Mouse (Mus musculus) regulatory T cell (primary cell): ENCODE measurements at regions not wholly inside any gene's neighbourhood (a gene's known extent, or its start where the extent isn't known, plus 50 kb on each side); places are given as distances from the start of the nearest gene placed in this dataset.

Experiments used
- in situ Hi-C: fragments of 300-600 bp; cut with MboI, MseI; formaldehyde crosslinking; loops from one replicate; pipeline ENCODE4 v1.15.1; 2025; ENCODE audit warnings: high pct_unique_total_duplicates

DNA sequence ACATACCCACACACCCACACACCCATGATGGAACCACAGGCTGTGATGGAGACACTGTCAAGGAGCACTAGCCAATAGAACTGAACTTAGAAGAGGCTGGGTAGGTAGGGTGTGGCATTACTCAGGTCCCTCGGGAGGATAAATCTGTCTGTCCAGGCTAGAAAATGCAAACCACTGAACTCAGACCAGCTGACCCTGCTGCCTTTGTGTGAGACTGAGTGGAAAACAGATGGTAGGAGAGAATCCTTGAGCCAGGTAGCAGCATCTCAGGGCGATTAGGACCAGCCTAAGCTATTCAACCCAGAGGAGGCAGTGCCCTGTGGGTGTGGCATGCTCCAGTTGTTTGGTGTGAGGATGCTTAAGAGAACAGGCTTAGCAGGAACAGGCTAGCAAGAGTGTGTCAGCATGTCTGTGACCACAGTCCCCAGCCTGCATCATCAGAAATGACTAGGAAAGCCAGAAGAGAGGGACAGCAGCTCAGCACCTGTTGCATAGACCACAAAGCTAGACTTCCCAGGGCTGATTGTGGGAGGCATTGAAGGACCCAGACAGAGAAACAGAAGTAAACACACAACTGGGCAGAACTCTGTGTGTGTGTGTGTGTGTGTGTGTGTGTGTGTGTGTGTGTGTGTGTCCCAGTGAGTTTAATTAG lies 103.2 kb upstream of the Sesn3 start:
- in situ Hi-C loops = no loop called here

DNA sequence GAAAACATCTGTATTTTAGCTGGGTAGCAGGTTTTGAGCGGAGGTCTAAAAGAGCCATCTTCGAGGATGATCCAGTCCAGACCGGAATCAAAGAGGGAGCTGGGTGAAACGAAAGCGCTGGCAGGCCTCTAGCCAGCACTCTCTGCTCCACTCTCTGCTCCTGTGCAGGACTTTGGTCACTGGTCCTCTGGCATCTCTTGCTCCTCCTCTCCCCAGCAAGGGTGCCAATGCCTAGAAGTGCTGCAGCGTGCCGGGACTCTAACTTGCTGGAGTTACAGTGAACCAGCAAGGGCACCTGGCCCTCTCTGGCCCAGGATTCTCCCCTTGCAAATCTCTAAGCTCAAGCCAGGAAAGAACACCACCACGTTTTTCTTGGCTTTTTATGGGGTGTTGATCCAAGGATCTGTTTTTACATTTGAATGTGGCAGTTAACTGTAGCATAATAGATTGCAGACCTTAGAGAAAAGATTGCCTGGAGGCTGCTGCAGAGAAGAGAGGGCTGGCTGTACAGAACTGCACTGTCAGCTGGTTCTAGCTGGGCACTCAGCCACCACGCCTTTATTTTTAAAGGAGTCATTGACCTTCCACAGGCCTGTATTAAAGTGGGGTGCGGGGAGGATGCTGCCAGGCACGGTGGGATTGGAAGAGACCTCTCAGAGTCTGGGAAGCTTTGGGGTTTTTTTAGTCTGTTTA lies 101.1 kb upstream of the Sesn3 start:
- in situ Hi-C loops = no loop called here

DNA sequence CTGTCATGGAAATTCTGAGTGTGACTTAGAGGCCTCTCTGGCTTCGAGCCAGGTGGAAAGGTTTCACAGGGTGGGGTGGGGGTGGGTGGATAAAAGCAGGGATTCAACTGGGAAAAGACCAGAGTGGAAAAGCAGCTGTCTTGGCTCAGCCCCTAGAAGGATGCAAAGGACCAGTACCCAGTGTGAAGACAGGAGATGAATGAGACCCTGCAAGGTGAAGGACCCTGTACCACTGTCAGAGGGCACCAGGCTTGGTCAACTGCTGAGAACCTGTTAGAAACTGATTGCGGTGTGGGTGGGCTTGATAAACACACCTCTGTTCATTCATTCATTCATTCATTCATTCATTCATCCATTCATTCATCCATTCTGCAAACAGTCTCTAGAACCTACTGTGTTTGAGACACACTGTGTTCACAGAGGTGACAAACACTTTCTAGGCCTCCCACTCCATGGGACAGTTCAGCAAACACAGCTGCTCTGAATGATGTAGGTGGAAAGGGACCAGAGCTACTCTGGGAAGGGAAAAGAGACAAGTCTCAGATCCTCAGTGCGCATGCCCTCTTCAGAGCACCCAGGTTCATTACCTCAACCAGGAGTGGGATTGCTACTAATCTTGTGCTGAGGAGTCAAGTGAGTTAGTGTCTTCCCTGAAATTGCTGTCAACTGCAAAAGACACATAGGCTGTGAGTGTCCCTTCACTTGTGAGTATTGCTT lies 100.4 kb upstream of the Sesn3 start:
- in situ Hi-C loops = no loop called here

DNA sequence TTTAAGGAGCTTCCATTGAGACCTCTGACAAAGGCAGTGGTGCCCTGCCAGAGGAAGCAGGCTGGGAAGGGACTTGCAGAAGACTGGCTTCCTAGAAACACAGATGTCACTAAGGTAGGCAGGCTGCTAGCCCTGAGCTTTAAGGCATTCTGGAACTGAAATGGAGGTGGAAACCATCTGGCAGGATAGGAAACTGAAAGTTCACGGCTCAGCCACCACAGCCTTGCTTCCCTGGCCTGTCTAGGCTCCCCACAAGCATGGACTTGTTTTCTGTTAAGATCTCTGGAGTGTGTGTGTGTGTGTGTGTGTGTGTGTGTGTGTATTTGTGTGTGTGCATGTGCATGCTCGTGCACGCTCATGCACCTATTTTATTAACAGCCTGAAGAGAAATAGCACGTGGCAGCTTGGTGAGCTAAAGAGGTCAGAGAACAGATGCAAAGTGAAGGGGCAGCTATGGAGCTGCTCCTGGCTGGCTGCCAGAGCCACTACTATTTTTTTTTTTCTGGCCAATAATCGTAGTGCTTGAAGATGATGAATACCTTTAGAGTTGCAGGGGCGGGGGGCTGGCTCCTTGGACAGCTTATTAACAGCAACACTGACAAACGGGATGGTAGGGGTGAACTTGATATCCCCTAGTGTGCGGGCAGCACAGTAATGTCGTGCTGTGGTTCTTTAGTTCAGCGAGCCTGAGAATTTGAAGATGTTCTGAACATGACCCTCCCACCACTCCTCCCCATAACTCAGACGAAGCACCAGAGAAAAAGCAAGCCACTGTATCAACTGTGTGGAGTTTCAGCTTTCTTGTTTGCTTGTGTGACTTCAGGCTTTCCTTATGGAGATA lies 99.6 kb upstream of the Sesn3 start:
- in situ Hi-C loops = no loop called here

DNA sequence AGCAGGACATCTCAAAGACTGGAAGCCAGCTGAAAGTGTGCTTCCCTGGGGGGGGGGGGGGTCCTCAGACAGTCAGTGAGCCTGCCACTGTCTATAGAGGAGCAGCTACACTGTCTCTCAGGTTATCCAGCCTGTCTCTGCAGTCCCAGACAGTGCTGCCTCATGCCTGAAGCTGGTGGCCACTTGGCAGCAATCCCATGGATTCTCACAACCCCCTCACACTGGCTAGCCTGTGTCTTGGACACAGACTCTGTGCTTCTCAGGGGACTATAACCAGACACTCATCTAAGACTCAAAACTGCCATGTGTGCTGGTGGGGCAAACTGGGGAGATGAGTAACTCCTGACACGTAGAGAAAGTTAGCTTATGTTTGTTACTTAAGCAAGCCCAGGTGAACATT lies 95.1 kb upstream of the Sesn3 start:
- in situ Hi-C loops = no loop called here

DNA sequence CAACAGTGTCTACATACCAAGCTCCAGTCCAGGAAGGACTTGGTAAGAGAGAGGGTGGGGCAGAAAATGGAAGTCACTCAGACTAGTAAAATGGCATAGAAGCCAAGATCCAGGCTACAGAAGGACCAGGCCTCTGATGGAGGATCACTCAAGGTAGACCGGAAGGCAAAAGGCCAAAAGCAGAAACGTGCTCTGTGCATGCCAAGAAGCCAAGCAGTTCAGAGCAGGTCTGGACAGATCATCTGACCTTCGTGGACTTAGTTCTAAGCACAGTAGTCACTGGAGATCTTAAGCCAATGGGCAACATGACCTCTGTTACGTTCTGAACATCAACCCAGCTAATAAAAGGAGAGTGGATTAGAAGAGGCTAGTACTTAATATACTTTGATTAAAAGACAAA lies 90.6 kb upstream of the Sesn3 start:
- in situ Hi-C loops = no loop called here

DNA sequence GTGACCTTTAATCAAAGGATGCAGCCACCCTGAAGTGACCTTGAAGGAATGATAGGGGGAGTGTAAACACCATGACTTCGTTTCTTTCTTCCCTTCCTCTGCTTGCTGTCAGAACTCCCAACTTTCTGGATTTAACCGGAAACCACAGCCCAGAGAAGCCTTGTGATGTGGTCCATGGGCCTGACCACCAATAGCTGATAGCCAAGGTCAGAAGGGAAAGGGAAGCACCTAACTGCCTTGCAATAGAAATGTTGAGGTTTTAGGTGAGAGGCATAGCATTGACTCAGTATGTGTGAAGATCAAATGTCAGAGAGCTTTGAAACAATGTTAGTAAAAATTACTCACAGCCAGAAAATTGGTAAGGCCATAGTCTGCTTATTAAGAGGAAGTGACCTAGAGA lies 89.2 kb upstream of the Sesn3 start:
- in situ Hi-C loops = loop anchor here (5.0 kb wide), 1 partner anchor 43 kb away; no protein-coding TSS in a partner anchor

DNA sequence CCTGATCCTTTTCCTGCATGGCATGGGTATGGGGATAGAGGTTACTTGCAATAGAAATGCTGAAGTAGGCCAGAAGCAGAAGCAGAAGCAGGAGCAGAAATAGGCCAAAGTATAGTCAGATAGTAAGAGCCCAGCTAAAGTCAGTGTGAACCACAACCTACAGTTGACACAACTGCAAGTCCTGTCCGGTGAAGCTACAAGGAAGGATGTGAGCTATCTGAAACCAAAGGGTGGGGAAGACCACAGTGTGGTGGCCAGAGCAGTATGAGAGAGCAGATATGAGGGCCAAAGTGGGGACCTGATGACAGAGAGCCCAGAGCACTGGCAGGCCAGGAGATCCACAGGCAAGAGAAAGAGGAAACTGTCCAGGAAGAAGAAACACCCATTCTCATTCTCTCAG lies 87.1 kb upstream of the Sesn3 start:
- in situ Hi-C loops = loop anchor here (5.0 kb wide), 1 partner anchor 45 kb away; no protein-coding TSS in a partner anchor

DNA sequence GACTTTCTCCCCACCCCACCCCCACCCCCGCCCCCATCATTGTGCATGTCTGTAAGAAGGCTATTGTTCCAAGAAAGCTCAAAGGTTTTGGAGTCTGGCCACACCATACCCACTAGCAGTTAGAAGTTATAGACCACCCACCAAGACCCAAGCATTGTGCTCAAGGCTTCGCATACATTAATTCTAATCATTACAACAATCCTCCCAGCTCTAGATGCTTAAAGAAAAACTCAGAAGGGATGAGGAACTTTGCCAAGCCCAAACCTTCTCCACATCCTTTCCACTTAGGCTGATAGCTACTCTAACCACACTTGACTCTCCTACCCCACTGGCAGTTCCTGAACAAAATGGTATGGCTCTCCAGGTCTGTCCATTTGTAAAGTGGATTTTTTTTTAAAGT lies 86.4 kb upstream of the Sesn3 start:
- in situ Hi-C loops = loop anchor here (5.0 kb wide), 1 partner anchor 46 kb away; no protein-coding TSS in a partner anchor

DNA sequence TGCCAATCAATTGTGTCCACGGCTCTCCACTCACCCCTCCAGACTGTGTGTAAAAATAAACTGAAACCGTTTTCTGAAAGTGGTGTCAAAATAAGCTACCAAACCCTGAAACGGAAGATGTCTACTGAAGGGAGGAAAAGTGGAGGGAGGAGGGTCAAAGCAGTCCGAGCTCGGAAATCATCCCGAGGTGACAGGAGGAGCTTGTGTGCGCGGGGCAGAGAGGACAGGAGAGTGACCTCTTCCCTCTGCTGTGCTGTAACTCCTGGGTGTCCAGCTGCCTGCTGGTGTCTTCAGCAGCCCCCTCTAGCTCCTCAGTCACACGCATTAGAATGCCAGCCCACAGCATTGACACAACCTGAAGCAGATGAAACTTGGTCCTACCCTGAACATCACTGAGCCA lies 84.2 kb upstream of the Sesn3 start:
- in situ Hi-C loops = no loop called here

DNA sequence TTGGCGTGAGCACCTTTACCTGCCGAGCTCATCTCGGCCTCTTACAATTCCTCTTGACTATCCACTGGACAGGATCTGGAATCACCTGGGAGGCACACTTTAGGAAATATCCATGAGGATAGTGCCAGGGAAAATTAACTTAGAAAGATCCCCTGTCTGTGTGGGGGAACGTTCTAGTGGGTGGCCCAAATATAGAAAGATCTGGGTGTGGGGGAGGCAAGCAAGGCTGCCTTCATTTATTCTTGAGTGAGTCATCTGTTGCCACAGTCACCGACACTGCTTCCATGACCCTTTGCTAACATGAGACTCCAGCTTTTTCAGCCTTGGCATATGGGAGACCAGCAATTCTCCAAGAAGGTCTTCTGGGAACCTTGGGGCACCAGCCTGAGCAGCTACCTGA lies 80.1 kb upstream of the Sesn3 start:
- in situ Hi-C loops = no loop called here

DNA sequence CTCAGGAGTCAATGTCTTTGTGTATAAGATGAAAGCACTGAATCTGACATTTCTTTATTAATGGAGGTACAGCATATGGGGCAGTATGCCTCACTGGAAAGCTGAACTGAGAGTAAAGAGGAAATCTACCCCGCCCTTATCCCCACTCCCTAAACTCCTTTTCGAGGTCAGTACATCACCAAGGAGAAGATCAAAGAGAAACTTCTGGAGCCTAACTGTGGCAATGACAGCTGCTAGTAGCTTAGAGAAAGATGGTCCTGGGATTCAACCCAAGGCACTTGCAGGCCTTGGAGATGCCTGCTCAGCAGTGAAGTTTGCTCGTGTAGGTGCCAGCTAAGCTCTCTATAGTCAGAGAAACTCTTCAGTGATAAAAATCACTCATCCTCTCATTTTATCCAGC lies 75.8 kb upstream of the Sesn3 start:
- in situ Hi-C loops = no loop called here

DNA sequence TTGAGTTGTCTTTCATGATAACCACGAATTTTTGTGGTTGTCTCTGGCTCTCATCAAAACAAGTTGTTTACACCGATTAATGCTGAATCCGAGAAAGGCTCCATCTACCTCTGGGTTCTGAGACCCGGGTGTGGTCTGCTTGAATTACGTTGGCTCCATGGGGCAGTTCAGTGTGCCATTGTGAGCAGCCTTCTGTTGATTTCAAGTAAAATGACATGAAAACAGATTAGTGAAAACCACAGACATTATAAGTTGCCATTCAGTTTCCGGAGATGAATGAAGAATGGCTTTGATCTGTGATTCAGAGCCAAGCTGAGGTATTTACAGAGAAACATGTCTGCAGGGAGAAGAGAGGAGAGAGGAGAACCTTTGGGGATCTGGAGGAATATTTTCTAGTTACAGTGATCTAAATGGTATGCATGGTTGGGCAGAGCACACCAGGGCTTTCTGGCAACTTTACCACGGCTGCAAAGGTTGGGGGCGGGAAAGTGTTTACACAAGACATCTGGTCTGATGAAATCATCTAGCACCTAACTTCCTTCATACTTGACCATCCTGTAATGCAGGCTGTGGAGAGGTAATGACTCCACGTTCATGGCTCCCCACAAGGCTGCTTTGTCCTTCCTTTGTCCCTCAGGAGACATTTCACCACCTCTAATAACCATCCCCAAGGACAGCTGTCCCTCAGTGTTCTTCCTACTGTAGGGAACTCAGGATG lies 74.7 kb upstream of the Sesn3 start:
- in situ Hi-C loops = no loop called here

DNA sequence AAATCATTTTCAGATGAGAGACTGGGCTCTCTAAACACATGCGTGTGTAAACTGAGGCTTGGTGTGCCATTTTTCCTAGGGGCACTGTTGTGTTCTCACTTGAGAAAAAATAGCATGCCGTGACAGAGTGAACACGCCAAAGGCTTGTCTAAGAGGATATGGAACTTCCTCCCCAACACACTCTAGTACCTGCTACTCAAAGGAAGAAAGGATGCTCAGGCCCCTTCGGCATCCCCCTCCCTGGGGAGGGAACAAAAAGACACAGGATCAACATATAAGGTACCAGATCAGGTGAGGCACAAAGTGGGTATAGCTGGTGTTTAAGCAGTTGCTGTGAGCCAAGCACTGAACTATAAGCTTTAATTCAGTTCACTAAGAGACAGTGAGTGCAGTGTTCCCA lies 74.0 kb upstream of the Sesn3 start:
- in situ Hi-C loops = no loop called here

DNA sequence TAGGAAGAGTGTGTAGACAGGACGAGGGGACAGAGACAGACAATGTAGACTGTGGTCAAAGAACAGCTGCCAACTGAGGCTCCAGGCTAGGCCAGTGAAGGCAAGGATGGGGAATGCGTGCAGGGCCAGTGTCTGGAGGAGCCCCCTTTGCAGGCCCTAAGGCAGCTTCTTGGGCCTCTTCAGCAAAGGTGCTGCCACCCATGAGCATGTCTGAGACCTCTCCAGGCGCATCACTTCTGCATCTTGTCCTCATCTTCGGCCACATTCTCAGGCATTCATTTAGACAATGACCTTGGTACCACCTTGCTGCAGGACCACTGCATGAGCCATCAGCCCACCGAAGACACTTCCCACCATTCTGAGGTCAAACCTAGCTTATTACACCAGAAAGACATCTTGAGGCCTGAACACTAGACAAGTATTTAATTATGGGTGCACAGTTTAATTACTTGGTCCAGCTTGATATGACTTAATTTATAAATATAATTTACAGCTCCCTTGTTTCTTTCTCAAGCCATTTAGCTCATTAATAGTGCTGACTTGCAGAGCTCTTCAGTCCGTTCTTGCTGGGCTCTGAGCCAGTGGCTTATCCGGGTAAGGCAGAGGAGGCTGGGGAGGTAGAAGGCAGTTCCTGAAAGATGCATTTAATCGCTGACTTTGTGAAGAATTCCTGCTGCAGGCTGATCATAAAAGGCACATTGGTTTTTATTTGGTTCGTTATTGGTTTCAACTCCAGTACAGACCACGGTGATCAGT lies 72.1 kb upstream of the Sesn3 start:
- in situ Hi-C loops = no loop called here

DNA sequence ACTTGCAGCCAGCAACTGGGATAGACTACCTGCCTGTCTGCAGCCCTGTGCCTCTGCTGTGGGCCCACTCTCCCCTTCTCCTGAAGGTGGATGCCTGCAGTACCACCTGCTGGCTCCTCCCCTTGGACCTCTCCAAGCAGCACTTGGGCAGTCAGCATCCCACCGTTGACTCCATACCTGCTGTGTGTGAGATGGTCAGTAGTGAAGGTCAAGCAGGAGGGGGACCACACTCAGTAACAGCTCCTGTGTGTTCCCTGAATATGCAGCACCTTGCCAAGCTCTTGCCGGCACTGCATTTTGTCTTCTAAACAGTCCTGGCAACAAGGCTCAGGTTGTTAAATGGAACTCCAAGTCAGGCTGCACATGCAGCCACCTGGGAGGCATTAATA lies 71.6 kb upstream of the Sesn3 start:
- in situ Hi-C loops = no loop called here

DNA sequence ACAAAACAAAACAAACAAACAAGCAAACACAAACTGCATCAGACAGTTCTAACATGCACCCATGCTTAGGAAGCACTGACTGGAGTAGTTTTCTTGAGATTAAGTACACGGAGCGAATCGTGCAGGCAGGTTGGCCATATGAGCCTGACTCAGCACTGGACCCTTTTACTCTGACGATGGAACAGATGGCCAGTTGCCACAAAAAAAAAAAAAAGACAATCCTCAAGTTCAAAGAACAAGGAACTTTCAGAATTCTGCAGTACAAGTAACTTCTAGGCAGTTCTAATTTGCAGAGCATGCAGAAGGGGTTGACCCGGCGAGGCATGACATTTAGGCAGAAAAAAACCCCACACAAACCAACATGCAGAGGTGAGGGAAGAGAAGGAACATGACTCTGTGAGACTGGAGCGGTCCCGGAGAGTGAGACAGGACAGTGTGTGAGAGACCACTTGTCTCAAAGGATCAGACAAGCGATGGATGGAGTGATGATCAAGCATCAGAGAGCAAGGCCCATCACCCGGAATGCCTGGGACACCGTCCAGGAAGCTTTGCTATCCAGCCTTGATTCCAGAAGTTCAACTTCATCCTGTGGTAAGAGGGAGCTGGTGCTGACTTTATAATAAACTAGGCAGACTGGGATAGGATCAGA lies 71.0 kb upstream of the Sesn3 start:
- in situ Hi-C loops = no loop called here

DNA sequence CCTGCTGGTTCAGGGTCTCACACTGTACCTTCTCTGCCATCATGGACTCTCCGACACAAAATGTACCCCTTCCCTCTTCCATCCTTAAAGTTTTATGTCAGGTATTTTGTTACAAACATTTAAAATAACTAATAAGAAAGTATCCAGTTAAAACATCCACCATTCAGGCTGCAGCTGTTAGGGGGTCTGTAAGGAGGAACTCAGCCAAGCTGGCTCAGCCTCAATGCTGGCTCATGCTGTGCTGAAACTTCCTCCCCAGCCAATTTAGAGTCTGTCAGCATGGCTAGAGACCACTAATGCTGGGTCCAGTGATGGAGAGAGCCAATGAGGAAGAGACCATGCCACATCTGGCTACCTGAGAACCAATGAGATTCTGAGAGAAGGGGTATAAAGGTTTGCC lies 70.0 kb upstream of the Sesn3 start:
- in situ Hi-C loops = no loop called here

DNA sequence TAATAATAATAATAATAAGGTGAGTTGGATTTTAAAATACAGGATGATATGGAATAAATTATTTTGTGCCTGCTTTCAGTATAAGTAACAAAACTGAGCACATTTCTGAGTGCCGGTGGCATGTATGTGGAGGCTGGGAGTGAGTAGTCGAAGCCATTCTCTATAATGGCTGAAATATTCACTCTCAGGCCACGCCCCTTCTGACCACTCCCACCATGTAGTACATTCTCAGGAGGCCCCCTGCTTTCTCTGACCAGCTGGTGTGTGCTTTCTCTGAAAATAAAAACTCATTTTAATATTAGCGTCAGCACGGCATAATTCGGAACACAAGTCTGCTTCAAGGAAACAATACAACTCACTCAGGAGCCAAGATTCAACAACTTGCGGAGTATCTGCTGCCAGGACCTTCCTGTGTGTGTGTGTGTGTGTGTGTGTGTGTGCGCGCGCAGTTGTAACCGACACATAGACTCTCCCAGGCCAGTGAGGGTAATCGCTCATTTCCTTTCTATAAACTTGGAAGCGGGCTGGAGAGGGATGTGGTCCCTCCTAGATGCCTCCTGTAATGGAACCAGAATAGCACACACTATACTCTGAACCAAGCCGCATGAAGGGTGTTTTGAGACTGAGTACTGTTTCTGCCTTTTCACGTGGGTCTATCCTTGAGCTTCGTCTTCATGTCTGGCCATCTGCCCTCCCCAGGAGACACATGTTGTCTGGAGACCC lies 67.9 kb upstream of the Sesn3 start:
- in situ Hi-C loops = no loop called here
